Mouse (Mus musculus): Measurements from ENCODE around the gene Nphs2. TPM values are rescaled to one million over a fixed set of nuclear protein-coding genes. Genes with fewer than 3 reads are reported as not detected.
"Not testable (repeated sequence)": the region's sequence is repeated elsewhere in the genome, so short reads cannot be mapped to it uniquely, and the experiment has no call there.

Nphs2 gene
- 0.02 TPM in 1 of 2 replicates, not detected in the other for polyA plus RNA-seq (2015; fragmentation: Nextera tagmentation; extraction: Ambion mirVana)

DNA sequence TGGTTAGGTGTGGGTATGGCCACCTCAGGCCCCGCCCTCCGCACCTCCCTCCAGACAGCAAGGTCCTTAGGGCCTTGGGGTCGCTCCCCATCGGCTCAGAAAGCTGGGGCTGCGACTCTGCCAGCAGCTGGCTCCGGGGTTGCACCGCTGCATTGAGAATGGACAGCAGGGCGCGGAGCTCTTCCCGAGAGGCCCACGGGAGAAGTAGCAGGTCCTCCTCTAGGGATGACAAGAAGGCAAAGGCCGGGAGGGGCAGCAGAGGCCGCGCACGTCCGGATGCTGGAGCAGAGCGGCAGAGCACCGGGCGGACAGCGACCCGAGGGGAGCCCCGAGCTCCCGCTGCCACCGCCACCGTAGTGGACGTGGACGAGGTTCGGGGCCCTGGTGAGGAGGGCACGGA, at the start of gene Nphs2:
Nphs2 (plus strand) TSS at position 98 of the 400 bp plus-strand sequence.
- WGBS (ENCODE audit: insufficient replicate concordance), result 3% methylated on average over 29 of the region's 29 CpGs

DNA sequence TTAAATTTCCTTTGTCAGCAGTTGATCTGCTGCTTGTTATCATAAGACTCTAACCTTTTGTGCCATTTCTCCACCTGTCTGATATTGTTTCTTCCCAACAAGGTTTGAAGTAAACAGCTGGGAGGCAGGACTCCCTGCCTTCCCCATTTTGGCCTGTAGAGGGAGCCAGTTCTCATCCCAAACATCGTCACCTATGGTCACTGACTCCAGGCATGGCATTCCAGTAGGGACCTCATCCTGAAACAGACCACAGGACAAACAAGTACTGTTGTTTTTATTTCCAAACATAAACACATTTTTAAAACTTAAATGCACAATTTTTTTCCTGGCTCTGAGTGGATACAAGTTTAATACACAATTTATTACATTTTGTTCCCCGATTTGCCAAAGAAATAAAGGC, 47.2 kb upstream of the Nphs2 start:
- 46% methylated on average over 2 of the region's 2 CpGs for WGBS (ENCODE audit: insufficient replicate concordance)
- Histone ChIP-seq H3K4me2 (ENCODE audit: low read depth, low read length) (no peak overlapping the region), H3K4me3 (ENCODE audit: low read depth, low read length) (no peak overlapping the region), H3K27ac (ENCODE audit: low read length) (no peak overlapping the region), H3K36me3 (ENCODE audit: control insufficient read depth, insufficient read depth) (no peaks in the 10 kb centered on the region), H3K9ac (ENCODE audit: low read depth, low read length) (no peak overlapping the region), H3K27me3 (ENCODE audit: control insufficient read depth, insufficient read depth, low read depth, low read length) (no peaks in the 10 kb centered on the region), H3K4me1 (ENCODE audit: control insufficient read depth, low read depth, low read length) (no peaks in the 10 kb centered on the region), H3K9me3 (replicated peaks; ENCODE audit: control insufficient read depth, low read length) (no peaks in the 10 kb centered on the region)
- ATAC-seq (ENCODE audit: low read depth), result no peak

More for the DNA sequence above, at the start of gene Nphs2:
- Histone ChIP-seq H3K9me3 (replicated peaks; ENCODE audit: control insufficient read depth, low read length) (no peaks in the 10 kb centered on the region), H3K9ac (ENCODE audit: low read depth, low read length) (no peak within 1 kb of the TSS), H3K27ac (ENCODE audit: low read length) (no peak within 1 kb of the TSS), H3K4me1 (ENCODE audit: control insufficient read depth, low read depth, low read length) (no peaks in the 10 kb centered on the region), H3K4me3 (ENCODE audit: low read depth, low read length) (no peak within 1 kb of the TSS), H3K27me3 (ENCODE audit: control insufficient read depth, insufficient read depth, low read depth, low read length) (peaks cover 20% of the 10 kb centered on the region), H3K4me2 (ENCODE audit: low read depth, low read length) (no peak within 1 kb of the TSS), H3K36me3 (ENCODE audit: control insufficient read depth, insufficient read depth) (no peaks in the 10 kb centered on the region)
- ATAC-seq (ENCODE audit: low read depth), result no peak

DNA sequence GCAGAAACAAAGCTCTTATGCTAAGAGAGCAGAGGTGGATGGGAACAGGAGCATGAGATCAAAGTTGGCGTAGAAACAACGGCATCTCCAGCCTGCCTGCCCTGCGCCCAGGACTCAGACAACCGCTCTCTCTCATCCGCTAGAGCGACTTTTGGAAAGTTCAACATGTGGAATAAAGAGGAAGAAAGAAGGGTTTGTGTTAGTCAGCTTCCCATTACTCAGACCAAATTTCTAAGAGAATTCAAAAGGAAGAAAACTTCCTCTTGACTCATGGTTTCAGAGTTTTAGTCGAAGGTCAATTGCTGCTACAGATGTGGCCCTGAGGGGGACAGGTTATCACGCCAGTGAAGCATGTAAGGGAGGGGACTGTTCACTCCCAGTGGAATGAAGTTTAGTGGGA, 46.6 kb upstream of the Nphs2 start:
- Histone ChIP-seq H3K9me3 (replicated peaks; ENCODE audit: control insufficient read depth, low read length) (no peaks in the 10 kb centered on the region), H3K27me3 (ENCODE audit: control insufficient read depth, insufficient read depth, low read depth, low read length) (no peaks in the 10 kb centered on the region), H3K36me3 (ENCODE audit: control insufficient read depth, insufficient read depth) (no peaks in the 10 kb centered on the region), H3K9ac (ENCODE audit: low read depth, low read length) (no peak overlapping the region), H3K27ac (ENCODE audit: low read length) (no peak overlapping the region), H3K4me2 (ENCODE audit: low read depth, low read length) (no peak overlapping the region), H3K4me3 (ENCODE audit: low read depth, low read length) (no peak overlapping the region), H3K4me1 (ENCODE audit: control insufficient read depth, low read depth, low read length) (no peaks in the 10 kb centered on the region)
- no peak for ATAC-seq (ENCODE audit: low read depth)
- WGBS (ENCODE audit: insufficient replicate concordance), result 75% methylated on average over 8 of the region's 8 CpGs

DNA sequence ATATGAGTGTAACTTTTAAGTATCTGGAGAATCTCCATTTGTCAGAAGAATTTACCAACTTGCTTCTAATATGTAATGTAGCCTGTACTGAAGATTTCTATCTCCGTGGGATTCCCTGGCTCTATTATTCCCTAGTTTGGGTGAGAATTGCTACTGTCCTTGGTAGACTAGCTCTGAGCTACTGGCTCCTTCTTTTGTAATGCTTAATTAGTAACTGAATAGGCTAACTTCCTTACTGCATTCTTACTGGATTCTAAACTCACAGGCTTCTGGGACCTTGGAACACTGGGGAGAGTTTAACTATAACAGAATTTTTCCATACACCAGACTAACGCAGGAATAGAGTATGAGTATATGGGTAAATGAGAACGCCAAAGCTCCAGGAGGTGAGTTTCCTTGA, 42.0 kb upstream of the Nphs2 start:
- not testable (repeated sequence) for H3K9ac ChIP-seq (ENCODE audit: low read depth, low read length); H3K4me3 ChIP-seq (ENCODE audit: low read depth, low read length); ATAC-seq (ENCODE audit: low read depth); H3K27me3 ChIP-seq (ENCODE audit: control insufficient read depth, insufficient read depth, low read depth, low read length); H3K9me3 ChIP-seq (replicated peaks; ENCODE audit: control insufficient read depth, low read length); H3K4me2 ChIP-seq (ENCODE audit: low read depth, low read length); H3K36me3 ChIP-seq (ENCODE audit: control insufficient read depth, insufficient read depth); H3K27ac ChIP-seq (ENCODE audit: low read length); H3K4me1 ChIP-seq (ENCODE audit: control insufficient read depth, low read depth, low read length)
- WGBS (ENCODE audit: insufficient replicate concordance), result 37% methylated on average over 3 of the region's 3 CpGs

DNA sequence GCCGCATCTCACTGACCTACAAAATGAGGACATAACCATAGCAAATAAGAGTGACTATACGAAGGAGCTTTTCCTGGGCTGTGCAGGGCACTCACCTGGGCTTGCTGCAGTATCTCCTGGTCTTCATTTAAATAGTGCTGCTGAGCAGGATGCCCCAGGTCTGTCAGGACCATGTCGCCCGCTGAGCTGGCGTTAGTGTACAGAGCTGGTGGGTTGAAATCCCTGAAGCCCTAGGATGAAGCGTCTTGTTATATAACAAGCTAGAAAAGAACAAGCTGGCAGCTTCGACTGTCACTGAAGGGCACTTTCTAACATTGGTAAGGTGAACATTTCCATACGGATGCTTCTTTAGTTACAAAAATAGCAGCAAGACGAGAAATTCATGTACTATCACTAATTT, 40.1 kb upstream of the Nphs2 start:
- Histone ChIP-seq H3K36me3 (ENCODE audit: control insufficient read depth, insufficient read depth) (no peaks in the 10 kb centered on the region), H3K27me3 (ENCODE audit: control insufficient read depth, insufficient read depth, low read depth, low read length) (no peaks in the 10 kb centered on the region), H3K9me3 (replicated peaks; ENCODE audit: control insufficient read depth, low read length) (no peaks in the 10 kb centered on the region), H3K4me2 (ENCODE audit: low read depth, low read length) (no peak overlapping the region), H3K27ac (ENCODE audit: low read length) (no peak overlapping the region), H3K9ac (ENCODE audit: low read depth, low read length) (no peak overlapping the region), H3K4me3 (ENCODE audit: low read depth, low read length) (no peak overlapping the region), H3K4me1 (ENCODE audit: control insufficient read depth, low read depth, low read length) (no peaks in the 10 kb centered on the region)
- ATAC-seq (ENCODE audit: low read depth), result no peak
- 69% methylated on average over 9 of the region's 9 CpGs for WGBS (ENCODE audit: insufficient replicate concordance)

DNA sequence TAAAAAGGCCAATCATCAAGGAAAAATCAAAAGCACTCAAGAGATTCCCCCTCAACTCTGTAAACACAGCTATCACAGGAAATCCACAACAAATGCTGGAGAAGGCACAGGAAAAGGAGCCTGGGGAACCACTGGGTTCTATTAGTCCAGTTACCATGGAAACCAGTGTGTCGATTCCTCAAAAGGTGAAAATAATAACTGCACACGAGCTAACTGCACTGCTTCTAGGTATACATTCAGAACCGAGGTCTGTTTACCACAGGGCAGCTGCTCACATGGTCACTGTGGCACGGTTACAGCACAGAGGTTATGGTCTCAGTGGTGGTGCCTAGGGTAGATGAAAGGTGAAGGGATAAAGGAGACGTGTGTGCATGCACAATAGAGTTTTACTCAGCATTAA, 38.9 kb upstream of the Nphs2 start:
- Histone ChIP-seq H3K27ac (ENCODE audit: low read length) (no peak overlapping the region), H3K9me3 (replicated peaks; ENCODE audit: control insufficient read depth, low read length) (no peaks in the 10 kb centered on the region), H3K9ac (ENCODE audit: low read depth, low read length) (no peak overlapping the region), H3K4me3 (ENCODE audit: low read depth, low read length) (no peak overlapping the region), H3K4me1 (ENCODE audit: control insufficient read depth, low read depth, low read length) (no peaks in the 10 kb centered on the region), H3K4me2 (ENCODE audit: low read depth, low read length) (no peak overlapping the region), H3K36me3 (ENCODE audit: control insufficient read depth, insufficient read depth) (no peaks in the 10 kb centered on the region), H3K27me3 (ENCODE audit: control insufficient read depth, insufficient read depth, low read depth, low read length) (no peaks in the 10 kb centered on the region)
- 37% methylated on average over 5 of the region's 5 CpGs for WGBS (ENCODE audit: insufficient replicate concordance)
- ATAC-seq (ENCODE audit: low read depth), result no peak

DNA sequence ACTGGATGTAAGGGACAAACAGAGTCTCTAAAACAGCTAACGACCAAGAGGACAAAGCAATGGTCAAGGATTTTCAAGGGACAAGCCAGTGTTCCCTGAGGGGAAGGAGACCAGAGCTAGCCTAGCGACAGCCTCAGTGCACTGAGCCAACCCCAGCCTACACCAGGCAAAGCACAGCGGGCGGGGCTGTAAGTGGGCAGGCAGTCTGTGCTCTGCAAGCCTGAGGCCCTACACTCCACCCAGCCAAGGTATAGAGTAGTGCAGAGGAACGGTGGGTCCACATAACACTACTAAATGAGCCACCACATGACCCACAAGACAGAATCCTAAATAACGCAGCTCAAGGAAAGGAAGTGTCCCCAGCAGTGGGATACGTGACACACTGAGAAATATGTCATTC, 36.9 kb upstream of the Nphs2 start:
- H3K4me3 ChIP-seq (ENCODE audit: low read depth, low read length), result no peak overlapping the region
- H3K9ac ChIP-seq (ENCODE audit: low read depth, low read length), result no peak overlapping the region
- H3K27ac ChIP-seq (ENCODE audit: low read length), result no peak overlapping the region
- no peaks in the 10 kb centered on the region for H3K4me1 ChIP-seq (ENCODE audit: control insufficient read depth, low read depth, low read length)
- WGBS (ENCODE audit: insufficient replicate concordance), result 54% methylated on average over 7 of the region's 7 CpGs
- no peaks in the 10 kb centered on the region for H3K9me3 ChIP-seq (replicated peaks; ENCODE audit: control insufficient read depth, low read length)
- no peaks in the 10 kb centered on the region for H3K36me3 ChIP-seq (ENCODE audit: control insufficient read depth, insufficient read depth)
- no peak for ATAC-seq (ENCODE audit: low read depth)
- H3K27me3 ChIP-seq (ENCODE audit: control insufficient read depth, insufficient read depth, low read depth, low read length), result no peaks in the 10 kb centered on the region
- H3K4me2 ChIP-seq (ENCODE audit: low read depth, low read length), result no peak overlapping the region

DNA sequence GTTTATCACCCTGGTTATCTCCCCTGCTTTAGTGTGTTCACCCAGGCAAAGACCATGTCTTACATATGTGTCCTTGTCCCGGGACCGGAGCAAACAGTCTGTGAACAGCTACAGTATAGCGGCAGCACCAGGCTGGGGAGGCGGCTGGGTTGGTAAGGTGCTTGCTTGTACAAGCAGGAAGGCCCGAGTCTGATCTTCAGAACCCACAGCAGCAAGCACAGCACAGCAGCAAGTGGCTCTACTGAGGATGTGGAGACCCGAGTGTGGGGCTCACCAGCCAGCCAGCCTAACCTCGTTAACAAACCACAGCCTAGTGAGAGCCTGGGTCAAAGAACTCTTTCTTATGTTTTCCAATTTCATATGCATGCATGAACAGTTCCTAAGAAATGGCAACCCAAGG, 30.4 kb upstream of the Nphs2 start:
- Histone ChIP-seq H3K9me3 (replicated peaks; ENCODE audit: control insufficient read depth, low read length) (no peaks in the 10 kb centered on the region), H3K27me3 (ENCODE audit: control insufficient read depth, insufficient read depth, low read depth, low read length) (no peaks in the 10 kb centered on the region), H3K27ac (ENCODE audit: low read length) (no peak overlapping the region), H3K4me1 (ENCODE audit: control insufficient read depth, low read depth, low read length) (no peaks in the 10 kb centered on the region), H3K9ac (ENCODE audit: low read depth, low read length) (no peak overlapping the region), H3K4me3 (ENCODE audit: low read depth, low read length) (no peak overlapping the region), H3K36me3 (ENCODE audit: control insufficient read depth, insufficient read depth) (no peaks in the 10 kb centered on the region), H3K4me2 (ENCODE audit: low read depth, low read length) (no peak overlapping the region)
- no peak for ATAC-seq (ENCODE audit: low read depth)
- 57% methylated on average over 7 of the region's 7 CpGs for WGBS (ENCODE audit: insufficient replicate concordance)

DNA sequence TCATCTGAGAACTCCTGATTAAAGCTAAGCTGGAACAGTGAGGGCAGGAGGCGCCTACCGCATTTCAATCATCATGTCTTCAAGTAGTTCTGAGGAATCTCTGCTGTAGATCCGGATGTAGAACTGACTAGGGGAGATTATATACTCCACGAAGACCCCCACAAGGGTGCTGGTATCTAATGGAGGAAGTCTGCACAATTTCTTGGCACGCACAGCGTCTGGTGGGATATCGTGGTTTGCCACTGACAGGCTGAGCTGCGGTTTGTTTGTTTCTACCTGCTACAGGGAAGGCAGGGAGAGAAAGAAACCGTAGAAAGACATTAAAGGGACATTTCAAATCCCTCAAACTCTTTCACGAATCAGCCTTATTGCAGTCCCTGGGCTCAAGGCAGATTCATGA, 26.3 kb upstream of the Nphs2 start:
- no peak for ATAC-seq (ENCODE audit: low read depth)
- 15% methylated on average over 10 of the region's 10 CpGs for WGBS (ENCODE audit: insufficient replicate concordance)
- Histone ChIP-seq H3K9me3 (replicated peaks; ENCODE audit: control insufficient read depth, low read length) (no peaks in the 10 kb centered on the region), H3K4me2 (ENCODE audit: low read depth, low read length) (no peak overlapping the region), H3K4me3 (ENCODE audit: low read depth, low read length) (no peak overlapping the region), H3K9ac (ENCODE audit: low read depth, low read length) (no peak overlapping the region), H3K4me1 (ENCODE audit: control insufficient read depth, low read depth, low read length) (no peaks in the 10 kb centered on the region), H3K36me3 (ENCODE audit: control insufficient read depth, insufficient read depth) (no peaks in the 10 kb centered on the region), H3K27ac (ENCODE audit: low read length) (no peak overlapping the region), H3K27me3 (ENCODE audit: control insufficient read depth, insufficient read depth, low read depth, low read length) (no peaks in the 10 kb centered on the region)

Measured in liver, embryonic 16.5 days (tissue).